Mouse (Mus musculus) c-Kit-positive CD71-positive TER-119-positive erythroid progenitor cells, embryonic 14.5 days (primary cell): ENCODE measurements around the gene Palld.

ENCODE experiments used
- DNase-seq: peaks from one replicate; pipeline ENCODE4 v3.0.0-alpha.2; 2013; ENCODE audit warnings: low spot score

The Palld gene

DNA sequence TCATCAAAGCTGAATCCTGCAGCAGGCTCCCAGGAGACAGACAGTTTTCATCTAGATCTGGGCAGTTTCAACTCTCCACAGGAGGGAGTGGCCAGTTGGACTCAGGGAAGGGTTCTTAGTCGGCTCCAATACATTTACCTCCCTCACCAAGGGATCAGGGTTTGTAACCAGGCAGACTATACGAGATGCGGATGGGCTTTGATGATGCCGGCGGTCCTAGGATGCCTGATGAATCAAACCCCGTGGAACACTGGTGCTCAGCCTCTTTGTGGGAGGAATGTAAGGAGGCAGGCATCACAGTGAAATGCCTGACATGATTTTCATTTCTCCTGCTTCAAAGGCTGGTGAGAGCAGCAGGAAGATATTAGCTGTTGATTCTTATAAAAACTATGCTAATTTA, 347.1 kb downstream of the Palld start:
- DNase-seq: no peak

DNA sequence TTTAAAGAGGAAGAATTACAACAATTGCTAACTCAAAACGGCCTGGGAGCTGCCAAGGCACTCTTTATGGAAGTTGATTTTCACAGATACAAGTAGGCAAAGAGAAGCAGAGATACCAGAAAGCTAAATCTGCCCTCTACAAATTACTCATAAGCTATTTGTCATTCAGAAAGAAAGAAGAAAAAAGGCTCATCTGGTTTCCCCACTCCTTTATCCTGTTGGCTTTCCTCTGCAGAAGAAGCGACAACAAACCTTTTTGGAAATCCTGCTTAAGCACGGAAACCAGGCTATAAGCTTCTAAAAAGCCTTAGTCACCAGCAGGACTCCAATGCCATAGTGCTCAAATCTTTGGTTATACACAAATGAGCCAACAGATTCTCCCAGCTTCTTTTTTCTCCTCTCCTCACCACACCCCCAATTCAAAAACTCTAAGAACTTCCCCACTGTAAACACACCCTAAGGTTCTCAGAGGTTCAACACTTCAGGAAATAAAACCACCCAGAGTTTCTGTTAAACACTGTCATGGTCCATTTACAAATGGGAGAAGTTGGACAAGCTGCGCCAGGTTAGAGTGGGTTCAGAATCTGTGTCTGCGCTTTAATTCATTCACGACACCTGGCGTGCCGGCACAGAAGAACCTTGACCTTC, 349.6 kb downstream of the Palld start:
- DNase-seq: no peak

DNA sequence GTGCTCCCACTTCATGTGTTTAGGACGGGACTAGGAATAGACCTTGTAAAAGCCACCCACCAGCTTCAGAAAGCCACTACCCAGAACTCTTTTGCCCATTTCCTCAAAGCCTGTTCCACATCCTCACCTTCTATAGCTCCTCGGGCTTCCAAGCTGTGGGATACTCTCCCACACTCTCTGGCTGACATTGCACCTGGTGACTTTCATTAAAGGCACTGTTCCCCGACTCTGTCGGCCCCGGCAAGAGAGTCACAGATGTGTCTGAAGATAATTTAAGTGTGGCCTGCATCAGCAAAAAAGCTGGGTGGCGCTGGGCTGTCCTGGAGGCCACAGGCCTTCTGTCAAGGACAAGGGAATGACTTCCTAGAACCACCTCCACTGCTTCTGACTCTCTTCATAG, 350.3 kb downstream of the Palld start:
- no peak for DNase-seq

DNA sequence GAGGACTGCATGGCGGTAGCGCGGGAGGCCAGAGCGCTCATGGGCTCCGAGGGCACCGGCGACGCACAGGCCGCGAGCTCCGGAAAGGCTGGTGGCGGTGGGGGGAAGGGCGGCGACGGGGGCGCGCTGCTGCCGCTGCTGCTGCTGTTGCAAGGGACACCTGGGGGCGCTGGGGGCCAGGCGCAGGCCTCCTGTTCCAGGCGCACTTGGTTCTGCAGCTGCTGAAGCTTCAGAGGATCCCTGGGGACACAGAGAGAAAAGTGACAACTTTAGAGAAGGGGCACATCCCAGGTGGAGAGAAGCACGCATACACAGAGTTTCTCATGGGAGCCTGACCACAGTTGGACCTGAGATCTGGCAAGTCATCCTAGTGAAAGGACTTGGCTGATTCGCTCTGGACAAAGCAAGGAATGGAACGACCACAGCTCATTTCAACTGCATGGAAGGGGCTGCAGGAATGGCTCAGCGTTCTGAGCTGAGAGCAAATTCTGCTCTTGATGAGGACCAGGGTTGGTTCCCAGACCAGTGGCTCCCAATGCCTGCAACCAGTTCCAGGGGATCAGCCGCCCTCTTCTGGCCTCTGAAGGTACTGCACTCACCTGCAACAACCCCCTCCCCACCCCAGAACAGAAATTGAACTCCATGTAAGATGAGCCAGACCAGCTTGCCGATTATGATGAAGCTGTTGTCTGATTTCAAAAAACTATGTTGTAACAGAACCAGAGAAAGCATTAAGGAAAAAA, 352.3 kb downstream of the Palld start:
- no peak for DNase-seq

DNA sequence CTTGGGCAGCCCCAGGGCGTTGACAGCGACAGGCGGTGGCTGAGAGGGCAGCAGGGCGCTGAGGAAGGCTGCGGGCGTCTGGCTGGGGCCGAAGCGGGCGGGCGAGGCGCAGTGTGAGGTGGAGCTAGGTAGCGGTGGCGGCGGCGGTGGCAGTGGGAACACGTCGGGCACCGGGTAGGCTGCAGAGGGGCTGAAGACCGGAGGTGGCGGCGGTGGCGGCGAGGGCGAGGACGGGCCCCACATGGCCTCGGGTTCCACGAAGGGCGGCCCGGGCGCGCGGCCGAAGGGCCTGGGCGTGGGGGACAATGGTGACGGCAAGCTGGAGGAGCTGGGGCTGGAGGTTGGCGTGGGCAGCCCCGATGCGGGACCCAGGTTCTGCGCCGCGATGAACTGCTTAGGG, 352.9 kb downstream of the Palld start:
- no peak for DNase-seq

DNA sequence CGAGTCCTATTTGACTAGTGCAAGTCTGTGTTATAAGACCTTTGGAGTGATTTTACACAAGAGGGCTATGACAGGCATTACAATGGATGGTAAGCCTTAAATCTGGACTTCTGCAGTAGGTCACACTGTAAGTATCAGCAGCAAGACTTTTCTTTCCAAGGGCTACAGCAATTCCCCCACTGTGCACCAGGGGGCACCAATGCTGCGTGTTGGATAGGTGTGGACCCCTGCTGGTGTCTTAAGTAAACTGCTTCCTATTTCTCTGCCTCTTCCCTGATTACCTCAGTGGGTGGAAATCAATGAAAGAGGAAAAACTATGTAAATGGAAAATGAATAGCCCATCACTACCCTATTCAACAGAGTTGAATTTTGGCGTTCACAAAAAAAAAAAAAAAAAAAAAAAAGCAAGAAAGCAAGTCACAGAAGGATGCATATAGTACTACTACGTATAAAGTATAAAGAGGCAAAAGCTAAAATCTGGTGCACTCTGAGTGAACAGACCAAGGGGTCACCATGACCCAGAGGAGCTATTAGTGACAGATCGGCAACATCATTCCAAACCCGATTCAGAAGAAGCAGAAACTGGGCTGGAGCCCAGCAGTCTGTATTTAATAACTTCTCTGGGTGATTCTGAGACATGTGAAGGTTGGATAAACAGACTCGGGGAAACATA, 362.5 kb downstream of the Palld start:
- DNase-seq: peak; percentile 70

DNA sequence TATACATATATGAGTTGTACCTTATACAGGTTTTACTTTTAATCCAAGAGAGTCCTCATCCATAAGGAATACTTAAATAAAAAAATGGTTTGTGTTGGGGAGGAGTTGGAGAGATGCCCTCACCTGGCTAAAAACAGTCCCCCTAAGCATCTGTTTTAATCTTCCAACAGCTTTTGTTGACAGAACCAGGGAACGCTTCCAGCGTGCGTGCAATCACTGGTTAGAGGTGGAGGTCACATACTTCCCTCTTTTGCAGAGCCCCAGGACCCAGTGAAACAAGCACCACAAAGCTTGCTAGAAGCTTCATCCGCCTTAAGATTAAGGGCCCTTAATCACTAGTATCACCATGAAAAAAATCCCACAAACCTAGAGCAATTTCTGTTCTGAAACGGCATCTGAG, 365.0 kb downstream of the Palld start:
- DNase-seq: no peak

DNA sequence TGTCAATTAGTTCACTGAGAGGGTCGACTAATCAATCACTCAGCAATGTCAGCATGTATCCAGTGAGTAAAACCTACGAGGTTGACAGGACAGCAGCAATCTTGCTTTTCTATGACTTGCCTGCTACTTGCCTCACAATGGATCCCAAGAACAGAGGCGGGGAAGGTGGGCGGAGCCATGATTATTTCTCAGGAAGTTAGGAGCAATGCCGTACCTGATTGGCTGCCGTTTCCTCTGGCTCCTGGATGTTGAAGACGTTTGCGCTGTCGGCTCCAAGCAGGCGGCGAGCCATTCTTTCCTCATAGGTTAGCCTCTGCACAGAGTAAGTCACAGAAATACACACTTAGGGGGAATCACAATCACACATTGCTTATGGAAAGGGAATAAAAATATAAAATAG, 367.0 kb downstream of the Palld start:
- DNase-seq: no peak

DNA sequence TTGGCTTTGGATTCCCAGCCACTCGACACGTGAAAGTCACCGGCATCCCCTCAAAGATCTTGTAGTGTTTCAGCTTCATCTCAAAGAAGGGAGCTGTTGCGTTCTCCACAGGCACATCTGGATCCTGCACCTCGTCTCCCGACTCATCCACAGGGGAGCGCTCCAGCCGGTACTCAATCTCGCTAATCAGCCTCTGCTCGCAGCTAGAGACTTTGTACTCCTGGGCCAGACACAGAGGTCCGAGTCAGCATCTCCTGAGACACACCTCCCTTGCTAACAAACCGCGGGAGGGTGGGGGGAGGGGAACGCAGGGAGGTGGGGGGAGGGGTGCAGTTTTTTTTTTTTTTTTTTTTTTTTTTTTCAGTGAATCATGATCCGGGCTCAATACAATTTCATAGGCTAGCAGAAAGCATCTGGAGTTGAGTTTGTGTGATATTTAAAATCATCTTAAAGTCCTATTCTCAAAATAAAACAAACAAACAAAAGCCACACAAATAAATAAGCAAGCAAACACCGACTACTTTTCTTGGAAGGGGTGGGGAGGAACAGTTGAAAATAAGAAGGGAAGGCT, 369.0 kb downstream of the Palld start:
- no peak for DNase-seq

DNA sequence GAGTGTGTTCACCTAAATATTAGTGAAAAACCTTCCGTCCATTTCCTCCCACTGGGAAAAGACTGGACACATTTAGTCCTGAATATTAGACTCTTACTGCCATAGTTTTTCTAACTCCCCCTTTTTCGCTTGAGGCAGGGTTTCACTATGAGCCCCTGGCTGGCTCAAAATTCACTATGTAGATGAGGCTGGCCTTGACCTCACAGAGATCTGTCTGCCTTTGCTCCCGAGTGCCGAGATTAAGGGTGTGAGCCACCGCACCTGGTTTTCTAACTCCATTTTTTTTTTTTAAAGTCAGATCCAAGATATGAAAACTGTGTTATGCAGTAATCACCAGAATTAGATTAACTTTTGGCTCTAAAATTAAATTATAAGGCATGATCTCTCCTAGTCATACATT, 369.7 kb downstream of the Palld start:
- DNase-seq: no peak

DNA sequence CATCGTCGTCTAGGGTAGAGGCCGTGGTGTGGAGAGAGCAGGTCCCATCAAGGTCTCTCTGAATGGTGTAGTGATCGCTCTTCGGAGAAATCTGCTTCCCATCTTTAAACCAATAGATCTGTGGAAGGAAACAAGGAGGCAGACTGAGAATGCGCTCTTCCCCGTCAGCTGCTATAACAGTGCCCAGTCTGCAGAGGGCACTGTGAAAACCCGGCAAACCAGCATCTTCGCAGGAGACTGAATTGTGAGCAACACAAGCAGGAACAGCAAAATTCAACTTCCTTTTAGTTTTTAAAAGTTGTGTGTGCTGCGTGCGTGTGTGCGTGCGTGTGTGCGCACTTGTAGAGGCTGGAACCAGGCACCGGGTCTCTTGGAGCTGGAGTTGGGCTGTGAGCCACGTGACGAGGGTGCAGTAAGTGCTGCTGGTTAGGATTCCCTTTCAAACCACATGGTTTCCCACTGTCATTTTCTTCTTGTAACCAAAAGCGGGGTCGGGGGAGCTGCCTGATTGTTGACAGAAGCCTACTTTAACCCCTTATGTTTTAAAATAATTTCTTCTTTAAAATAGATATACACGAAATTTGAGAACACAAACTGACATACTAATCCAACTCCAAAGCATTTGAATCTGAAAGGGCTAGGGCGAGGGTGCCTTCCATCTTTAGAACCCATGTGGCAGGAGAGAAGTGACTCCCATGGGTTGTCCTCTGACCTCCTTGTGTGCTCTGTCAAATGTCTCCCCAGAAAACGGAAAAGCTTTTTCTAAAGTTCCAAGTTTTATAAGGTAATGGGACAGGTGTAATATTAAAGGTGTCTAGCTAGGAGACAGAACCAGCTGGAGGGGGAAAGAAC, 370.3 kb downstream of the Palld start:
- no peak for DNase-seq

DNA sequence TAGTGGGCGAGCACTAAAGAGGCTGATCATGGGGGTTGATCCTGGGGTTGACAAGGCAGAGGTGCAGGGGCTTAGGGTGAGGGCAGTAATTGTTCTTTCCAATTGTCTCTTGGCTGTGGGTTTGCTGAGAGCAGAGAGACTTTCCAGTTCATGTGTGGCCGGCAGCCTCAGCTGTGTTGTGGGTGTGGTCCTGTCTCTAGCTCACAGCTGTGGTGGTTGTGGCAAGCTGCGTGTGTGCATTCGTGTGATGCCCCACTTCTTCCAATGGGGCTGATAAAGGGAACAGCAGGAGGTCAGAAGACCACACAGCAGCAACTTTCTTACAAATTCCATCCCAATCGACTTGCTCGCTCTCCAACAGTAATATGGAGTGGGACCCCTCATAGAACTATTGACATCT, 373.8 kb downstream of the Palld start:
- DNase-seq: no peak

DNA sequence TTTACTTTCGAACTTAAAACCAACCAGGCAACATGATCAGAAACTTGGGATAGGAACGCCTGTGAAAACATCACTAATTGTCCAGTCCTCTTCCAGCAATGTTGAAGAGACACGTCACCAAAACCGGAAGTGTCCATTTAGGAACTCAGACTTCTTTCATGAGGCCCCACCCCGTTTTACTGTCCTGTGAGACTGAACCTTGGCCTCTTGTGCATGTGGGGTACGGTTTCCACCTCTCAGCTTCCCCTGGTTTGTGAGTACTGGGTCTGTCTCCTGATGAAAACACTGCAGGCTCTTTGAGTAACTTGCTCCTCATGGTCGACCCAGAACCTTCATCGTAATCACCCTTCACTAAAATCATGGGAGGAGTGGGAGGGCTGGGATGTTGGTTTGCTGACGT, 374.3 kb downstream of the Palld start:
- no peak for DNase-seq

DNA sequence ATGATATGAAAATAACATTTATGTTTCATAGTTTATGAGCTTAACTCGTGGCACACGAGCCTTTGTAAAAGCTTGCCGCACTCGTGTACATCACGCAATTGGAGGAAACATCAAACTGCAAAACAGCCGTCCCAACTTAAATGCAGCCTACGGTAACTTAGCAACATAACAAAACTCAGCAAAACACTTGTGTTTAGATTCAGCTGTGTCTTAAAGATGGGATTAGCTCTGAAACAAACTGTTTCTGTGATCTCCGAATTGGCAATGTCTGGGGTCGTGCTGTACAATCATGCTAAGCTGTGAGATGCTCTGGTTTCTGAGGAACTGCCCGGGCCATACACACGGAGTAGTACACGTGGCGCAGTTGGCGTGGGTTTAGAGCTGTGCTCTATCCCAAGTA, 375.5 kb downstream of the Palld start:
- DNase-seq: no peak

DNA sequence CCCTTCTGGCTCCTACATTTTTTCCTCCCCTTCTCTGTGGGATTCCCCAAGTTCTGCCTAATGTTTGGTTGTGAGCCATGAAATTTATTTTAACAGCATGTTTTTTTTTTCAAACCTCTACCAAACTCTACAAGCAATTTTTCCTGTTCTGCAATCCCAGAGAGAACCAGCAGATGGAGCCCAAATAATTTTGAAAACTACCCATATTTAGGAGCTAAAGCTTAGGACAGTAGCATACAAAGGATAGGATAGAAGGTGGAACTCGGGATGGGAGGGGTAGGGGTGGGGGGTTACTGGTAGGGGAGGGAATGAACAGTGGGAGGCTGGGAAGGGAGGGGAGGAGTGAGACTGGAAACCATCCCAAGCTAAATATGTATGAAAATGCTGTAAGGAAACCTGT, 380.4 kb downstream of the Palld start:
- no peak for DNase-seq

DNA sequence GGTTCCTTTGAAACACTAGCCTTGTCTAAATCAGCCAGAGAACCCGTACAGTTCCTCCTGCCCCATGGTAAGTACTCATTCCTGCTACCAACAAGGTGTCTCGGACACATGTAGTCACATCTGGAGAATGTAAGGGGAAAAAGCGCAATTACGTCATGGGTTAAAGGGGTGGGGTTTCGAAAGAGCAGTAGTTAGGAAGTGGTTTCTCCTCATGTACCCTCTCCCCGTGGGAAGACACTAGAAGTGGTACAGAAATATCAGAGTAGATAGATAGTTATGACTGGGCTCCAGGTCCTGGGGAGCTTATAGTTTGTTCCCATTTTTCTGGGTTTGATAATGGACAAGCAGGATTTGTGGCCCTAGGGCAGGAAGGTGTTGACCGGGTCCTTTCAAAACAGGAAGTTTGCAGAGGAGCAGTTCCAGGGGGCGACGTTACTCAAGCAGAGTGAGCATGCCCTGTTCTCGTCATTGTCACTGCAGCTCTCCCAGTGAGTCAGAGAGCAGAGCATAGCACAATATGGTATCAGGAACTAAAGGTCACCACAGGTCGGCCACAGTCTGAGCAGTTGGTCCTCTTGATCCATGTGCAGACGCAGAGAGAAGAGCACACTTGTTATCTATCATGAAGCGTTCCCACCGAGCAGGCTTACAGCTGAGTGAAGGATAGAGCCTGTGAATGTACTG, 384.8 kb downstream of the Palld start:
- DNase-seq: no peak

DNA sequence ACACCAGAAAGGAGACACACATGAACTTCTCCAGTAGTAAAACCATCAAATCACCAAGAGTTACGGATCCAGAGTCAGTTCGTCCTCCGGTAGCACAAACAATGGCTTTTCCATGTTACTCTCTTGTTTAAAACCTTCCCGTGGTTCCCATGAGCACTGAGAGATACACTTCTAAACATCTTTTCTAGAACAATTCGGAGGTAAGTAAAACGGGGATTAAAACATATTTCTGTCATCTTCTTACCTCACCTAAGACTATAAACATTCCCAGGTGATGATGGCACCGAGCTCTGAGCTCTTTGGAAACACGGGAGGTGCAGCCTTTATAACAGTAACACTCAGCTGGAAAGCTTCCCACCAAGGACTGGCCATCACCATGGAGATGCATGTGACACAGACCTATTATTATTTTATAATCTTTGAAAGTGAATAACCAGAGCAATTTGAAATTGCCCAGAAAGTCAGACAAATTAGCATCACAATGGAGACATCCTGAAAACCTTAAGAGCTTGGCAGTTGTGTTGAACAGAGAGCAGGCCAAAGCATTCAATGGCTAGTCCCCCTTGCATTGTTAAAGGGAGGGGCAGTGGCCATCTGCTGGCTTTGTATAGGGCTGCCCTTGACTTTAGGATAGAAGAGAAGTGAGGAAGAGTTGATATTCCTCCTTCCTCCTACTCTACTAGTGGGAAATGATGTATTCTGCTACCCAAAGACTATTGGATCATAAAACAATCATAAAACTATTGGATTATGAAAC, 385.6 kb downstream of the Palld start:
- DNase-seq: no peak

DNA sequence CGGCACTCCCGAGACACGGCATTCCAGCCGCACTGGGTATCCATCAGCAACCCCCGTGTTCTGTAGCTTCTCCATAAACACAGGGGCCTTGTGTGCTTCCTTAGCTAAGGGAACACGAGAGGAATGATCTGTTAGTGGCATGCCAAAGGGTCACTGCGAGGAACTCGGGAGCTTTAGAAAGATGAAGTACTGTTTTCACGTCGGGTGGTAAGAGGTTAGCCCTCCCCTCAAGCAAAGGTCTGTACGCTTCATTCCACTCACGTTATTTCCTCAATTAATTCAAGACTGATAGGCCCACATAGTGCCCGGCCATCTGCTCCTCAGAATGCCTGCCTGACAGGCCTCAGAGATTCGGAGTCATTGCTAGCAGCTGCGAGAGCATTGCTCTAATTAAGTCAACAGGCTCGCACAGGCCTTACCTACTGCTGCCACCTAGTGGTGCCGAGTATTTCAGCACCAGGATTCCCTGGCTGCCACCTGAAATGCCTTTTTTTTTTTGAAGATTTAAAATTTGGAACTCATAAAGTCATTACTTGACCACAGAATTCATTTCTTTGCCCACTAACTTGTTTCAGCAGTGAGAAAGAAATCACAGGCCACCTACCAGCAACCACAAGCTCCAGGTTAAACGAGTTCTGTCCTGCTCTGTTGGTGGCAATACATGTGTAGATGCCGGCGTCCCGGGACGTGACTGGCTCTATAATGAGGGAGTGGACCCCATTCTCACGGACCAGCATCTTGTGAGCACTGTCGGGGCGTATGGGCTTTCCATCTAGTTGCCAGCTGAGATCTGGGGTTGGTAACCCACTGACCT, 386.4 kb downstream of the Palld start:
- DNase-seq: peak; percentile 47

DNA sequence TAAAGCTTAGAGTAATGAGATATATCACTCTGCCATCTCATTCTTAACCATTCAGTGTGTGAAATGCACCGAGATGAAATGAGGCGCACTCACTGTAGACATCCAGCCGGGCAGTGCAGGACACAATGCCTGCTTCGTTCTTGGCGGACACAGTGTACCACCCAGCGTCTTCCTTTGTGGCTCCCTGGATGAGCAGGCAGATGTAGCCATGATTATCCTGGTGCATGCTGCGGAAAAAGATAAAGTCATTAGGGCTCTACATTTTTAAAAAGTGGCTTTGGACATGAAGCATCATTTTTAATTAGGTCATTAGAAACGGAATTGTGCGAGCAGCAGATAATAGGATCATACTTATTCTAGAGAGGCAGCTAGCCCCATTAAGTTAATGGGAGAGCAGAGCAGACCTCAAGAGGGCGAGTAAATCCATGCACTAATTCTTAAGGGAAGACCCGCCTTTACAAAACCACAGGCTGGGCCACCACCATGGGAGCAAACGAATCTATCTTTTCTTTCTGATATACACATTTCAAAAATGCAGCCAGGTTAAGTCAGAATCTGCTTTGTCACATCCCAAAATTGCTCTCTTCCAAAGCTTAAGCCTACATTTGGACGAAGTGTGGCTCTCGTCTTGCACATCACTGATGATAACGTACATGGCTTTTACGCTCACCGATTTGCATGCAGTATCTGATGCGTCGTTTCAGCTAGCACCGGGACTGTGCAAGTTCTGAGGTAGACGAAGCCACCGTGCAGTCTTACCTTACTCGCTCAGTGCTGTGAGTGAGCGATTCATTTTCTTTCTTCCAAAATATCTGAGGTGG, 387.2 kb downstream of the Palld start:
- DNase-seq: no peak
